Mouse (Mus musculus) embryonic facial prominence, embryonic 12.5 days (tissue): ENCODE results near the gene 2010111I01Rik. TPM values are rescaled to one million over a fixed set of nuclear protein-coding genes. Genes with fewer than 3 reads are reported as not detected.

Experiments
- ATAC-seq: fragments of 200-750 bp; cut with Nextera tagmentation; 2 replicates; pipeline ENCODE4 v1.8.0; 2017; ENCODE audit not compliant: insufficient number of reproducible peaks, insufficient read depth, low FRiP score, low TSS enrichment
- H3K27ac ChIP-seq: fragments of 300-500 bp; sonication (generic); 2 replicates; pipeline ENCODE4 v1.5.1; 2016; ENCODE audit warnings: mild to moderate bottlenecking
- H3K27me3 ChIP-seq: fragments of 300-500 bp; sonication (generic); 2 replicates; pipeline ENCODE4 v1.6.1; 2016; ENCODE audit warnings: mild to moderate bottlenecking, moderate library complexity
- H3K36me3 ChIP-seq: fragments of 300-500 bp; sonication (generic); 2 replicates; pipeline ENCODE4 v1.6.1; 2016; ENCODE audit warnings: mild to moderate bottlenecking
- H3K4me1 ChIP-seq: fragments of 300-500 bp; sonication (generic); 2 replicates; pipeline ENCODE4 v1.6.1; 2016
- H3K4me2 ChIP-seq: fragments of 300-500 bp; sonication (generic); replicated peaks from 2 replicates; pipeline ENCODE4 v1.6.1; 2016; ENCODE audit warnings: mild to moderate bottlenecking, moderate library complexity
- H3K4me3 ChIP-seq: fragments of 300-500 bp; sonication (generic); 2 replicates; pipeline ENCODE4 v1.5.1; 2016; ENCODE audit warnings: mild to moderate bottlenecking
- H3K9ac ChIP-seq: fragments of 300-500 bp; sonication (generic); 2 replicates; pipeline ENCODE4 v1.6.1; 2016; ENCODE audit warnings: mild to moderate bottlenecking, moderate library complexity
- H3K9me3 ChIP-seq: fragments of 300-500 bp; sonication (generic); 2 replicates; pipeline ENCODE4 v1.6.1; 2016; ENCODE audit warnings: mild to moderate bottlenecking, moderate library complexity
- WGBS: fragments of 180-500 bp; shearing (Covaris S2); methylation state at CpG from one replicate; pipeline ENCODE4 v1.1.7; 2016; 5-methylcytosine and 5-hydroxymethylcytosine counted together
- polyA plus RNA-seq: library from polyadenylated mRNA; unstranded; fragments of >200 nt; fragmentation: Nextera tagmentation; extraction: Ambion mirVana; gene quantifications from 2 replicates; pipeline ENCODE4 v1.2.1, GENCODE M21; 2016

The 2010111I01Rik gene
- polyA plus RNA-seq, 1 experiment from 2014 or later: 144 TPM

DNA sequence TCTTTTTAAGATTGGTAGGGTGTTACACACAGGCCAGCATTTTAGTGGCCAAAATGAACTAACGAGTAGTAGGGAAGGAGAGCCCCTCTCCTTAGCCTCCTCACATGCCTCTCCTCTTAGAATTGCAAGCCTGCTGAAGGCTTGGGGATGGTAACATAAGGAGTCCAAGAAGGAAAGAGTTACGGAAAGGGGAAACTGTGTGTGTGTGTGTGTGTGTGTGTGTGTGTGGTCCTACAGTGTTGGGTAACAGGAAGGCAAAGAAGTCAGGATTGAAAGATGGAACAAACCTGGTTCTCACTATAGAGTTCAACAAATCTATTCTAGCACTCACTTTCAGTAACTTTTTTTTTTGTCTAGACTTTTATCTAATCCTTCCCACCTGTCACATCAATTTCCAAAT, 1.3 kb upstream of the 2010111I01Rik start:
- ATAC-seq: no peak
- no peaks in the 10 kb centered on the region; the same call in 1 of the 2 replicates for H3K27me3 ChIP-seq
- H3K4me2 ChIP-seq: no peak overlapping the region
- H3K27ac ChIP-seq: no peak overlapping the region
- no peaks in the 10 kb centered on the region for H3K36me3 ChIP-seq
- no peak overlapping the region for H3K4me3 ChIP-seq
- 58% methylated on average over 2 of the region's 2 CpGs for WGBS
- H3K9me3 ChIP-seq: no peaks in the 10 kb centered on the region
- no peak overlapping the region for H3K9ac ChIP-seq
- peaks cover 5% of the 10 kb centered on the region for H3K4me1 ChIP-seq

DNA sequence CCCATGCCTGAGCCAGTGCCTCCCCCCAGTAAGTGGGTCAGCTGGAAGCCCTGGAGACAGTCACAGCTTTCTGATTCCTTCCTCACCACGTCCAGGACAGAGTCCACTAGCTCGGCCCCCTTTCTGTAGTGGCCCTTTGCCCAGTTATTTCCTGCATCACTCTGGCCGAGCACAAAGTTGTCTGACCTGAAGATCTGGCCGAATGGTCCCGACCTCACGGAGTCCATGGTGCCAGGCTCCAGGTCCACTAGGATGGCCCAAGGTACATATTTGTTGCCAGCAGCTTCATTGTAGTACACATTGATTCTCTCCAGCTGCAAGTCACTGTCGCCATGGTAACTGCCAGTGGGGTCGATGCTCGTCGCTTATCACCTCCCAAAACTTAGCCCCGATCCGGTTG, 3.5 kb downstream of the 2010111I01Rik start:
- Histone ChIP-seq H3K27ac (no peak overlapping the region), H3K9me3 (no peaks in the 10 kb centered on the region), H3K4me1 (peaks cover 5% of the 10 kb centered on the region), H3K27me3 (no peaks in the 10 kb centered on the region), H3K36me3 (no peaks in the 10 kb centered on the region), H3K9ac (no peak overlapping the region), H3K4me3 (no peak overlapping the region), H3K4me2 (no peak overlapping the region)
- 88% methylated on average over 12 of the region's 12 CpGs for WGBS
- no peak for ATAC-seq

DNA sequence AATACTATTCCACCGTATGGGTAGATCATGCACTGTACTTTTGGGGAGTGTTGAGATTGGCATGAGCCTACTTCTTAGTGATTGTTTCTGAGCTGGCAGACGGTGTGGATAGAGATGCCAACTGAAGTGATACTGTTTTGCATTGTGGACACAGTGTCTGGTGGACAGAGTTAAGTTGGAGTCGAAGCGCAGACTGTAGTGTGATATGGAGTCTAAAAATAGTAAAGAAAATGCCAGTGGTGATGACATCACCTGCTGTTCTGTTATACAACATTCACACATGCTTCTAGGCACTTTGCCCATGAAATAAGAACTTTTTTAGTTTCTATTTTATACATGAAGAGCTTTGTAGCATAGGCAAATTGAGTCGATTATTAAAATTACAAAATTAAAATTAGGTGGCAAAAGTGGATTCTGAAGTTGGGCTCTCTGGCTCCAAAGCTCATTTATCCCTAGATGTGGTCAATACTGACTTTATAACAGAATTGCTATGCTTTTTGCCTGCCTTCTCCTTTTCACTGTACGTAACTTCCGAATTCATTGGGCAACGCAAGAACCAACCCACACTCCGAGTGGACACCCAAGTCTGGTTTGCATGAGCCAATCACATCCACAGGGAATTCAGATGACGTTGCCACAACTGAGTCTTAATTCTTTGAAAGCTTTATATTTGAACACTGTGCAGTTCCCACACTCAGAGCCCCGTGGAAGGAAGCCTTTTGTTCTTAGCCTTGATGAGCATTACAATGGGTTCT, 6.0 kb downstream of the 2010111I01Rik start:
- H3K9me3 ChIP-seq: no peaks in the 10 kb centered on the region
- H3K4me2 ChIP-seq: no peak overlapping the region
- H3K4me1 ChIP-seq: peaks cover 6% of the 10 kb centered on the region
- no peaks in the 10 kb centered on the region for H3K27me3 ChIP-seq
- no peak overlapping the region for H3K9ac ChIP-seq
- WGBS: 83% methylated on average over 11 of the region's 11 CpGs
- no peak overlapping the region for H3K4me3 ChIP-seq
- no peaks in the 10 kb centered on the region for H3K36me3 ChIP-seq
- H3K27ac ChIP-seq: no peak overlapping the region
- ATAC-seq: no peak

DNA sequence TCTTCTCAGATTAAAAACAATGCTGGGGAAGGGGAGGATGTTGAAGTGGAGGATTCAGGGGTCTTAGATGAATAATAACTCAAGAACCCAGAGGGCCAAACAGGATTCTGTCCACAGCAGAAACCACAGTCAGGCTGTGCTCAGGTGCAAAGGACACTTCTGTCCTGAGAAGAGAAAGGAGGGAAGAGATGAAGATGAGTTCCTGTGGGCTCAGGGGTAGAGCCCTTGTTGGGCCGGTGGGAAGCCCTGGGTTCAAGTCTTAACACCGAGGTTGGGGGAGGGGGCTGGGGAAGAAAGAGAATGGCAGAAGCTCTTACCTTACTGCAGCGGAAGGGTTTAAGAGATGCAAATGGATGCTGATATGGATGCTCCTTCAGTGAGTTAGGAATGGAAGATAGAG, 7.7 kb downstream of the 2010111I01Rik start:
- no peak overlapping the region for H3K9ac ChIP-seq
- no peaks in the 10 kb centered on the region for H3K27me3 ChIP-seq
- WGBS: 81% methylated on average over 3 of the region's 3 CpGs
- no peak overlapping the region for H3K27ac ChIP-seq
- ATAC-seq: no peak
- no peaks in the 10 kb centered on the region for H3K9me3 ChIP-seq
- H3K36me3 ChIP-seq: no peaks in the 10 kb centered on the region
- H3K4me1 ChIP-seq: peaks cover 5% of the 10 kb centered on the region
- no peak overlapping the region for H3K4me2 ChIP-seq
- H3K4me3 ChIP-seq: no peak overlapping the region

DNA sequence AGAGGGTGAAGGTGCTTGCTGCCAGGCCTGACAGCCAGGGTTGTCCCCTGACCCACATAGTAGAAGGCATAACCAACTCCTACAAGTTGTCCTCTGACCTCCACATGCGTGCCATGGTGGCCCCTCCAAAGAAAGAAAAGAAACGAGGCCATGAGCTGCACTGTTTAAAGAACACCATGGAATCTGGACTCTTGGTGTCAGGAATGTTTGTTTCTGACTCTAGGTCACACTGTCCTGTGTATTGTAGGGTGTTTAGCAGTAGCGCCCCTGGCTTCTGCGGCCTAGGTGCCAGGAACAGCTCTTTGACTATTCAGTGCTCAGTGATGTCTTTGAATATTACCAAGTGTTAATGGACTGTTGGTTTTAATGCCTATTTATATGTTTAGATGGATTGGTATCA, 8.4 kb downstream of the 2010111I01Rik start:
- Histone ChIP-seq H3K4me3 (no peak overlapping the region), H3K9me3 (no peaks in the 10 kb centered on the region), H3K4me2 (no peak overlapping the region), H3K4me1 (peaks cover 9% of the 10 kb centered on the region), H3K27me3 (no peaks in the 10 kb centered on the region), H3K9ac (no peak overlapping the region), H3K27ac (no peak overlapping the region), H3K36me3 (no peaks in the 10 kb centered on the region)
- WGBS: 83% methylated on average over 4 of the region's 4 CpGs
- ATAC-seq: no peak

DNA sequence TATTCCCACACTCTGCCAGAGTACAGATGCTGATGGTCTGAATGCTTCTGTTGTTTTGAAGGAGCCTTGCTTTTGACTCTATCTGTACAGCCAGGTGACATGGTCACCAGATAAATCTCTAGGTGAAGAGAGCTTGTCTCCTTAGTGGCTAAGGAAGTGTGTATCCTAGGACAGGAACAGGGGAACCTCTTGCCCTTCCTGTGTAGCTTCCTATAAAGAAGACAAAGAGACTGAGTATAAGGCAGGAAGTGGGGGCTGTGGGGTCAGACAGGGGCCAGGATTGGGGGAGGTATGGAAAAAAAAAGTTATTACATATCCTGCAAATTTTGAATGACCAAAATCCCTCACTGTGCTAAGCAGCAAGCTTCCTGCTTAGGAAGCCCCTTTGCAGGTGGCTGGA, 13.4 kb downstream of the 2010111I01Rik start:
- Histone ChIP-seq H3K27ac (no peak overlapping the region; the same call in 1 of the 2 replicates), H3K9me3 (no peaks in the 10 kb centered on the region), H3K4me2 (no peak overlapping the region), H3K9ac (no peak overlapping the region), H3K36me3 (no peaks in the 10 kb centered on the region), H3K4me1 (peaks cover 20% of the 10 kb centered on the region), H3K4me3 (no peak overlapping the region), H3K27me3 (no peaks in the 10 kb centered on the region)
- ATAC-seq: no peak

DNA sequence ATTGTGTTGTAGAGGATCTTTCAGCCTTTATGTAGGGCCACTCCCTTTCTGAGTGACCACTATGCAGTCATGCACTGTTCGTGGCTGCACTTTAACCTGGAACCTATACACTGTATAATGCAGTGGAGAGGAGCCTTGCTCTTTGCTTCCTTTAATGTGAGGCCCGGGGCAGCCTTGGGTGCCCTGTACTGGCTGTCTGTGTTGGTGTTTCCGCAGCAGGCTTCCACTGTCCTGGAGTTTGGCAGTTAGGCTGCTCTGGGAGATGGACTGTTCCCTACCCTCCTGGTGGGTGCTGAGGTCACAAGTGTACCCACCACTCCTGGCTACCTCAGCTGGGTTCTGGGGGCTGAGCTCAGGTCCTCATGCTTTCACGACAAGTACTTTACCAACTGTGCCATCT, 14.1 kb downstream of the 2010111I01Rik start:
- Histone ChIP-seq H3K4me3 (no peak overlapping the region), H3K9me3 (no peaks in the 10 kb centered on the region), H3K9ac (no peak overlapping the region), H3K36me3 (no peaks in the 10 kb centered on the region), H3K4me1 (peaks cover 18% of the 10 kb centered on the region), H3K27ac (no peak overlapping the region), H3K4me2 (no peak overlapping the region), H3K27me3 (no peaks in the 10 kb centered on the region)
- whole genome bisulfite sequencing: 69% methylated on average over 4 of the region's 4 CpGs
- ATAC-seq: no peak

DNA sequence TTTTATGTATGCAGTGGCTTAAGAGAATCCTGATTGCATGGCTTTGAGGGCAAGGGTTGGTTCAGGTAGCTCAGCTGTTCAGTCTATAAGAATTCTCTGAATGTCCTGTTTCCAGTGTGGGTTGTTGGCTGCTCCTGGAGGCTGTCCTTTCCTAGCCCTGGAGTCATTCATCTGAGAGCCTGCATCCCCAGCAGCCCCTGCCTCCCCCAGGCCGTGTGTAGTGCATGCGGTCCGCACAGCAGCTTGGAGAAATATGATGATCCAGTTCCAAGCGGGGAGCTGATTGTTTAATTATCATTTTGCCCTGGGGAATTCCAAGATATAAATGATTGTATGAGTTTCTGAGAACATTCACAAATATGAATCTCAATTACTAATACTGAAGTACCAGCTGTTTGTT, 14.5 kb downstream of the 2010111I01Rik start:
- Histone ChIP-seq H3K36me3 (no peaks in the 10 kb centered on the region), H3K9me3 (no peaks in the 10 kb centered on the region), H3K4me2 (no peak overlapping the region), H3K4me1 (peaks cover 14% of the 10 kb centered on the region), H3K27ac (no peak overlapping the region), H3K9ac (no peak overlapping the region), H3K27me3 (no peaks in the 10 kb centered on the region), H3K4me3 (no peak overlapping the region)
- no peak for ATAC-seq
- 47% methylated on average over 4 of the region's 4 CpGs for WGBS

DNA sequence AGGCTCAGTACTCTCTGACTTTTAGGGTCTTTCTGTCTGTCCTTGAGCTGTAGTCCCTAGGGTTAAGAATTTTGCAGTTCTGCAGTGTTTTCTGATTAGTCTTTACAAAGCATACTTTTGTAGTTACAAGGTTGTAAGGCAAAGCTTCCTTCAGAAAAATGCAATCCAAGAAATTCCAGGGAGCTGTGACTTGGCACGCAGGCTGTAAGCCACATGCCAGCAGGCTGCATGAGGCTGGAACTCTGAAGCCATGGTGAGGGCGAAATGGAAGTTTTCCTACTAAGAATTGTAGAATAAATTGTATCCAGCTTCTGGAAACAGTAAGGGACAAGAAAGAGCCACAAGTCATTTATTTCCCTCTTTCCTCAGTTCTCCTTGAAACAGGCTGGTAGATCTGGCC, 15.4 kb downstream of the 2010111I01Rik start:
- H3K4me1 ChIP-seq: peaks cover 14% of the 10 kb centered on the region
- no peak overlapping the region for H3K4me3 ChIP-seq
- H3K9me3 ChIP-seq: no peaks in the 10 kb centered on the region
- no peaks in the 10 kb centered on the region for H3K27me3 ChIP-seq
- 77% methylated on average over 2 of the region's 2 CpGs for WGBS
- no peak overlapping the region for H3K27ac ChIP-seq
- H3K36me3 ChIP-seq: no peaks in the 10 kb centered on the region
- H3K9ac ChIP-seq: no peak overlapping the region
- ATAC-seq: no peak
- no peak overlapping the region for H3K4me2 ChIP-seq

DNA sequence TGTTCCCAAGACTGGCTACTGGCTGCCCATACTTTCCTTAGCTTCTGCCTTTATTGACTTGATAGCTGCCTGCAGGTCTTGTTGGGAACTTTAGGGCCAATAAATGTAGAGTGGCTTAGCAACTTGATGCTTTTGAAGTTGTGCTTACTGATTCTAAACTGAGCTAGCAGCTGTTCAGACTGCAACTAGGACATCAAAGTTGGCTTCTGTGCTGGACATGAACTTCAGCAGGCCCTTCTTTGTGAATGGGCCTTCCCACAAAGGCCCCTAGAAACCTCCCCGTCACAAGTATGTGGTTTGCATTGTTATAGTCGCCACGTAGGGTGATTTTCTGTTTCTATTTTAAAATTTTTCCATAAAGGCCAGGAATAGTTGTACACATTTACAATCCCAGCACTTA, 19.8 kb downstream of the 2010111I01Rik start:
- H3K9ac ChIP-seq: no peak overlapping the region
- no peak overlapping the region for H3K4me3 ChIP-seq
- H3K4me2 ChIP-seq: no peak overlapping the region
- no peak overlapping the region for H3K27ac ChIP-seq
- 93% methylated on average over 3 of the region's 3 CpGs for WGBS
- no peaks in the 10 kb centered on the region for H3K36me3 ChIP-seq
- H3K4me1 ChIP-seq: no peaks in the 10 kb centered on the region
- H3K9me3 ChIP-seq: no peaks in the 10 kb centered on the region
- H3K27me3 ChIP-seq: no peaks in the 10 kb centered on the region
- no peak for ATAC-seq

DNA sequence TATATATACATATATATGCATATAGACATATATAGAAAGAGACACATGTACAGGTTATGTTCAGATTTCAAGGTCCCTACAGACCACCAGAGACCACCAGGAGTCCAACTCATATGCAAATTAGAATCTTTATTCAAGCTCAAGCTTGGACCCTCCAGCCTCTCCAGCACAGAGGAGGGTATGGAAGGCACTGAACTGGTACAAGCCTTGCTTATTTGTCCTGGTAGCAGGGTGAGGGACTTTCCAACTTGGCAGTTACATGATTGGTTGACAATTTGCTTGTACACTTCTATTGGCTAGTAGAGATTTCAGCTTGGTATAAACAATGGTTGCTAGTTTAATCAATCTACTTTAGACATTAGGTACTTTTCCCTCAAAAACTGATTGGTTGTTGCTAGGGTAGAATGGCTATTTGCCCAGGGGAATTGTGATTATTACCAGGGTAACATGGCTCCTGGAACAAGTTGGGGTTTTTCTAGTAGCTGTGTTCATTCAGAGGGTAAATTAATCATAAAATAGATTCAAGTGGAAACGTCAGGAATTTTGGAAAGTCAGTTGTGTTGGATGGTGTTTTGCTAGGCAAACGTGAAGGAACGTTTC, 25.3 kb downstream of the 2010111I01Rik start:
- H3K4me1 ChIP-seq: no peaks in the 10 kb centered on the region
- no peak for ATAC-seq
- H3K4me3 ChIP-seq: no peak overlapping the region
- H3K27me3 ChIP-seq: no peaks in the 10 kb centered on the region
- no peak overlapping the region for H3K4me2 ChIP-seq
- no peaks in the 10 kb centered on the region for H3K9me3 ChIP-seq
- no peaks in the 10 kb centered on the region for H3K36me3 ChIP-seq
- H3K27ac ChIP-seq: no peak overlapping the region
- WGBS: 89% methylated on average over 3 of the region's 3 CpGs
- no peak overlapping the region for H3K9ac ChIP-seq

DNA sequence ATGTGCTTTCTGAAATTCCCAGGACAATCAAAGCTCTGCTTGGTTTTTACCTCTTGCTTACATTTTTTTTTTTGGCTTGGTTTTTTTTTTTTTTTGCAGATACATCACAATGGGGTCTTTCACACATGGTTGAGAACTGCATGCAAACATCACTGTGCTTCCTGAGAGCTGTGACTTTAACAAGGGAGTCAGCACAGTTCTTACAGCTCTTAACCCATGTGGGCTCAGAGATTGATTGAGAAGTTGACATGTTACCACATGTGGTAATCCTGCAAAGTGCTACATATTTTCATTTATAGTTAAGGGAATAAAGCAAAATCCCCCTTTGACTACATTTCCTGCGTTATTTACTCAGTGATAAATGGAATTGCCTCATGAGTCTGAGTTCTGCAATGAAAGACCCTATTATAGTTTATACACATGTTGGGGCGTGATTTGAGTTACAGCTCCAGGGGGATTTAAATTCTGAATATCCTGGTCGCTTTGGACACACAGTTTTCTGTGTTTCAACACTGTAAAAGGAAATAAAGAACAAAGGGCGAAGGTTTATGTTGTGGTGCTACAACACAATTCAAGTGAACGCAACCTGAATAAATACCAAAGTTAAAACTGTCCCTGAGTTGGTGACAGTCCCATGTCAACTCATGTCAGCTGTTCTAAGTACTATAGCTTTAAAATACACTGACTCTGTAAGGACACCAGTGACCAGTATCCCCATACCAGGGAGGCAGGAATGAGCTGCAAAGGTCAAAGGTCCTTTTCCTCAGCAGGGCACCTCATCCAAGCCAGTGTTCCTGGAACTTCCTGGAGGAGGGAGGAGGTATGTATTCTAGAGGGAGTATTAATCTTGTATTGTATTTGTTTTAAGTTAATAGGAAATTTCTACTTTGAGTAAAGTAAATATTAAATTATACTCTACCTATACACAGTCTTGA, 29.1 kb downstream of the 2010111I01Rik start:
- Histone ChIP-seq H3K9ac (no peak overlapping the region), H3K27me3 (no peaks in the 10 kb centered on the region), H3K36me3 (no peaks in the 10 kb centered on the region), H3K4me3 (no peak overlapping the region), H3K9me3 (no peaks in the 10 kb centered on the region), H3K27ac (no peak overlapping the region), H3K4me1 (no peaks in the 10 kb centered on the region), H3K4me2 (no peak overlapping the region)
- 77% methylated on average over 5 of the region's 5 CpGs for WGBS
- no peak for ATAC-seq
